20 mouse cellular contexts compared by ENCODE assay signal in the genomic region with DNA sequence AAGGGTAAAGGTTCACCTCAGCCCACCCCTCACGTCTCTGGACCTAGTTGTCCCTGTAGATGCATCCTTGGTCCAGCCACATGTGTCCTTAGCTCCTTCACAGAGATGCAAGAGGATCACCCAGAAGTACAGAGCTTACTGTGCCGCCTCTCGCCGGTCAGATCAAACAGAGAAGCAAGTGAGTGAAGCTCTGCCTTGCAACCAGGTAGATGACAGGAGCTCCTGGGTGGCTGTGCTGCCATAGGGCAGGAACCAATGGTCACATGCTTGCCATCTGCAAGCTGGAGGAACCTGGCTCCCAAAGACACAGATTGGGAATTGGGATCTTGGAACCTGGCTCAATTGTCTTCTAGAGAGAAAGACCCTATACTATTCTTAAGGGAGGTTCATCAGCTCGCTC. TPM values are rescaled to one million over a fixed set of nuclear protein-coding genes. Genes with fewer than 3 reads are reported as not detected.
DNase-seq lines count a peak whose midpoint lies in the region; ATAC-seq and TF ChIP-seq lines count a peak whose summit lies in the region.
"Had no signal": no experiment of that assay in that cellular context is flagged by ENCODE, and none has a peak within 500 bp of the region (broad histone marks: within the 10 kb centered on the region; RNA-seq: fewer than 3 reads in every experiment).

No protein-coding gene starts in this region.

- H3K27ac ChIP-seq in hindbrain, postnatal 0 days, result no peak overlapping the region
- H3K27ac ChIP-seq in left cerebral cortex, adult 2 months, result no peak overlapping the region
- no peak overlapping the region for H3K27ac ChIP-seq in embryonic facial prominence, embryonic 10.5 days (replicated peaks)
- H3K27ac ChIP-seq: heart, embryonic 10.5 days; macrophage had no signal

- H3K36me3 ChIP-seq in hindbrain, postnatal 0 days (ENCODE audit: insufficient read depth, low read length), result no peaks in the 10 kb centered on the region
- H3K36me3 ChIP-seq in embryonic facial prominence, embryonic 10.5 days (replicated peaks), result no peaks in the 10 kb centered on the region
- H3K36me3 ChIP-seq: heart, embryonic 10.5 days had no signal

- H3K4me2 ChIP-seq in hindbrain, postnatal 0 days (ENCODE audit: low read depth, low read length), result peak overlapping the region; percentile 70

- ATAC-seq in cerebellum, adult (ENCODE audit: insufficient number of reproducible peaks, low FRiP score, low TSS enrichment), result peak; percentile 78
- ATAC-seq in hindbrain, postnatal 0 days, result no peak
- no peak for ATAC-seq in erythroid progenitor cell, adult 5-6 weeks (replicated peaks; ENCODE audit: low FRiP score, poor library complexity, severe bottlenecking)

- H3K4me1 ChIP-seq in hindbrain, postnatal 0 days (ENCODE audit: insufficient read depth, low read length), result 0 out of 2 replicates have a peak, but pooled peaks cover 4% of the 10 kb centered on the region
- peaks cover 16% of the 10 kb centered on the region for H3K4me1 ChIP-seq in embryonic facial prominence, embryonic 10.5 days

- H3K27me3 ChIP-seq in hindbrain, postnatal 0 days (ENCODE audit: insufficient read depth, low read length), result no peaks in the 10 kb centered on the region
- peaks cover 40% of the 10 kb centered on the region for H3K27me3 ChIP-seq in embryonic facial prominence, embryonic 10.5 days (replicated peaks; ENCODE audit: low read depth, poor library complexity, severe bottlenecking)

- intact Hi-C loops in left cerebral cortex, adult 2 months (cut with DNase I), result loop anchor here (5.0 kb wide), 1 partner anchor 82 kb away; the partner anchor contains the start of gene Pigh

- no peak overlapping the region for H3K9ac ChIP-seq in hindbrain, postnatal 0 days (replicated peaks; ENCODE audit: low read length)
- H3K9ac ChIP-seq: lung, embryonic 14.5 days had no signal

- DNase-seq in cerebellum, postnatal 4 days (ENCODE audit: low spot score in 2 of 2), result no peak
- DNase-seq in brain, adult 2 months (ENCODE audit: low read depth, low spot score), result peak; percentile 93
- DNase-seq in cerebellum, postnatal 14 days, result peak; percentile 63 to 69
- DNase-seq in hindbrain, postnatal 0 days (ENCODE audit: low spot score), result no peak
- no peak for DNase-seq in left cerebral cortex, adult 2 months (ENCODE audit: extremely low spot score in 1 of 2, low spot score in 2 of 2)
- DNase-seq in embryonic facial prominence, embryonic 10.5 days (ENCODE audit: low spot score), result no peak
- DNase-seq: adrenal gland, postnatal 25 days; gastrocnemius, postnatal 14 days; heart, postnatal 4 days; kidney, adult 18-20 months; kidney, postnatal 25 days; layer of hippocampus, postnatal 36 days; left cerebral cortex, postnatal 4 days; lung, embryonic 14.5 days; right cerebral cortex, postnatal 25 days; thymus, postnatal 36 days had no signal

- WGBS in hindbrain, postnatal 0 days, result 90% methylated on average over 5 of the region's 5 CpGs
- 82% methylated on average over 5 of the region's 5 CpGs for WGBS in embryonic facial prominence, embryonic 10.5 days

- no peak overlapping the region for H3K4me3 ChIP-seq in hindbrain, postnatal 0 days (ENCODE audit: low read length)
- H3K4me3 ChIP-seq in left cerebral cortex, adult 2 months, result no peak overlapping the region
- H3K4me3 ChIP-seq in embryonic facial prominence, embryonic 10.5 days, result no peak overlapping the region

- H3K9me3 ChIP-seq in hindbrain, postnatal 0 days (ENCODE audit: low read length), result no peaks in the 10 kb centered on the region
- no peaks in the 10 kb centered on the region for H3K9me3 ChIP-seq in embryonic facial prominence, embryonic 10.5 days
- H3K9me3 ChIP-seq: heart, embryonic 10.5 days had no signal

- TF ChIP-seq CTCF in hindbrain, postnatal 0 days (IDR thresholded peaks at IDR 0.05; ENCODE audit: low read depth), result no peak
- TF ChIP-seq CTCF in left cerebral cortex, adult 2 months (IDR thresholded peaks at IDR 0.05), result no peak

RNA-seq across cellular contexts. Expression of gene Tmem229b, which starts 2.0 kb away (rescaled TPM):
- 192 and 214 TPM in 2 replicates for total RNA-seq in hindbrain, postnatal 0 days (2014; rRNA removed)
- 51.0 and 54.4 TPM in 2 replicates for polyA plus RNA-seq in hindbrain, postnatal 0 days (2015; fragmentation: Nextera tagmentation; extraction: Ambion mirVana)
- total RNA-seq in left cerebral cortex, adult 2 months (2021), result 10 to 100 TPM; 24.7 to 33.1 TPM
- polyA plus RNA-seq in embryonic facial prominence, embryonic 10.5 days (2016; fragmentation: Nextera tagmentation; extraction: Ambion mirVana), result 3.5 and 3.8 TPM in 2 replicates
- 10.1 and 13.0 TPM in 2 replicates for total RNA-seq in erythroid progenitor cell, adult 5-6 weeks (2015; ENCODE audit: low replicate concordance)
- total RNA-seq in erythroid progenitor cell, adult 5-6 weeks (2017; ENCODE audit: low replicate concordance), result 3.9 and 4.5 TPM in 2 replicates

RNA-seq across cellular contexts. Expression of gene Plekhh1, which starts 23.5 kb away (rescaled TPM):
- total RNA-seq in hindbrain, postnatal 0 days (2014; rRNA removed), result 5.5 and 5.9 TPM in 2 replicates
- 1.2 and 1.4 TPM in 2 replicates for polyA plus RNA-seq in hindbrain, postnatal 0 days (2015; fragmentation: Nextera tagmentation; extraction: Ambion mirVana)
- total RNA-seq in left cerebral cortex, adult 2 months (2021), result 10 to 100 TPM in 1 of 2 experiments, 1 to 10 TPM in 1; 9.1 to 12.1 TPM
- polyA plus RNA-seq in embryonic facial prominence, embryonic 10.5 days (2016; fragmentation: Nextera tagmentation; extraction: Ambion mirVana), result 4.3 and 5.9 TPM in 2 replicates
- total RNA-seq in erythroid progenitor cell, adult 5-6 weeks (2015; ENCODE audit: low replicate concordance), result not detected in 2 replicates
- total RNA-seq in erythroid progenitor cell, adult 5-6 weeks (2017; ENCODE audit: low replicate concordance), result 0.83 TPM in 1 of 2 replicates, not detected in the other

Comparison
In these comparisons a context has a peak if more than half of its experiments do, and no peak if none do; other contexts are left out.
1. DNase-seq: peak in brain, adult 2 months (single experiment) and cerebellum, postnatal 14 days (2 of 2); none in cerebellum, postnatal 4 days (0 of 2), hindbrain, postnatal 0 days (single experiment), left cerebral cortex, adult 2 months (0 of 2) and embryonic facial prominence, embryonic 10.5 days (single experiment).